Mouse (Mus musculus): Measurements from ENCODE around the gene Trpm1. TPM values are rescaled to one million over a fixed set of nuclear protein-coding genes. Genes with fewer than 3 reads are reported as not detected.
A peak's percentile ranks its signal among the peaks of the same experiment; 100 is the strongest.

The Trpm1 gene
- polyA plus RNA-seq, 1 experiment from 2014 or later: 0.19 TPM

DNA sequence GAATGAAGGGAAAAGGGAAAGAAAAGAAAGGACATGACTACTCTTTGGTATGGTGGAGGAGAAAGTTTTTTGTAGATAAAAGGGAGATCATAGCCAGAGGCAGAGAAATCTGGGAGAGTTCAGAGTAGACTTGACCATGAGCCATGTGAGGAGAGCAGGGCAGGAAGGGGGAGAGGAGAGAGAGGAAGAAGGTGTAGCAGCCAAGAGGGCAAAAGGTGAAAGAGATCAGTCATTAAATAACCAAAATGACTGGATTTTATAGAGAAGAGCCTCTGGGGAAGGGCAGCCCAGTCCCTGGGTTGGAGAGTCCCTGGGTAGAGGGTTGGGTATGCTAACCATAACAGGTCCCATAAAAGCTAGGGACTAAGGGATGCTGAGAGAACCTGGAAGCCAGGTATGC is 132.9 kb downstream of the Trpm1 start:
- Histone ChIP-seq H3K4me1 (ENCODE audit: control insufficient read depth, insufficient read depth, low read depth, low read length) (peaks cover 8% of the 10 kb centered on the region), H3K36me3 (ENCODE audit: control insufficient read depth, insufficient read depth, low read length) (no peaks in the 10 kb centered on the region), H3K4me3 (ENCODE audit: low read length) (peak overlapping the region; percentile 63; the same call in 1 of the 2 replicates), H3K9ac (ENCODE audit: low read depth, low read length) (peak overlapping the region; percentile 71; the same call in 1 of the 2 replicates), H3K4me2 (ENCODE audit: low read length) (peak overlapping the region; percentile 76), H3K27ac (ENCODE audit: low read depth, low read length) (no peak overlapping the region), H3K9me3 (ENCODE audit: control insufficient read depth, low read length) (no peaks in the 10 kb centered on the region), H3K27me3 (replicated peaks; ENCODE audit: control insufficient read depth, insufficient read depth, low read length) (no peaks in the 10 kb centered on the region)
- ATAC-seq: no peak

DNA sequence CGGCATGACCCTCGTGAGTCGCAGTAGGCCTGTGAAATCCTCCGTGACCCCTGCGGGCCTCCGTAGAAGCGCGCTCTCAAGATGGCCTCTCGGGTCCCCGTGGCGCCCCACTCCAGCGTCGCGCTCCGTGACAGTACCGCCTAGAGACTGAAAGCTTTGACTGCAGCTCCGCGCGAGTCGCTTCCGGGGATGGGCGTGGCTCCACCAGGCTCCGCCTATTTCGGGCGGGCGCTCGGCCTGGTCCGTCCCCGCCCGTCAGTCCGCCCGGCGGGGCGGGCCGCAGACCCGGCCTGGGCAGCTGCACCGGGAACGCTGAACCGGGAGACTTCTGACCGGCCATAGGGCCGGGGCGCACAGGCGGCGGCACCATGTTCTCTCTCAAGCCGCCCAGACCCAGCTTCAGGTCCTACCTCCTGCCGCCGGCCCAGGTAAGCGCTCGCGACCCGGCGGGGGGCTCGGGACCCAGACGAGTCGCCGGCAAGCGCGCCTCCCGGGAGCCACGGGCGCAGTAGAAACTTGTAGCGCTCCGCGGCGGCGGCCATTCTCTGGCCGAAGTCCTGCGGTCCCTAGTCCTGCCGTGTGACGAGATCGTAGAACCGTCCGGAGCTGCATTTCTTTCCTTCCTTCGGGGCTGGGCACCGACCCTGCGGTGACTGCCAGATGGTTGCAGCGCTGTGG is 133.9 kb downstream of the Trpm1 start, which contains the start of gene Mtmr10:
Gene Mtmr10 (plus strand): TSS at position 240 of the 678 bp plus-strand sequence.
- no peaks in the 10 kb centered on the region for H3K27me3 ChIP-seq (replicated peaks; ENCODE audit: control insufficient read depth, insufficient read depth, low read length)

DNA sequence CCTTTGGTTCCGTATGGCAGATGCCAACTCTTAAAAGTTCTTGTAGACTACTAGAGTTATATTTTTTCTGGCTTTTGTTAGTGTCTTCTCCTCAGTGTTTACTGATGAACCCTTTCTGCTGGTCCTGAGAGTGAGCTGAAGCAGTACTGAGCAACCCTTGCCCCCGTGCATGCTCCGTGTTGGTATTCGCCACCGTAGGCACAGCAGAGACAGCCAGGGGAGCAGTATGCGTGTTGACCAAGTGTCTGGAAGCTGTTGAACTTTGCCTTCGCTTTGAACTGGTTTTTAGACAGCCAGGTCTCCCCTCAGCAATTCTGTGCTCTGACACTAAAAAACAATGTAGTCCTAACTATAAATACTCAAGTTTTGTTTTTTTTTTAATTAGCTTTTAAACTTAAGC is 135.8 kb downstream of the Trpm1 start:
- Histone ChIP-seq H3K27me3 (replicated peaks; ENCODE audit: control insufficient read depth, insufficient read depth, low read length) (no peaks in the 10 kb centered on the region), H3K9me3 (ENCODE audit: control insufficient read depth, low read length) (no peaks in the 10 kb centered on the region), H3K36me3 (ENCODE audit: control insufficient read depth, insufficient read depth, low read length) (no peaks in the 10 kb centered on the region), H3K4me2 (ENCODE audit: low read length) (no peak overlapping the region), H3K9ac (ENCODE audit: low read depth, low read length) (no peak overlapping the region), H3K4me1 (ENCODE audit: control insufficient read depth, insufficient read depth, low read depth, low read length) (peaks cover 8% of the 10 kb centered on the region), H3K27ac (ENCODE audit: low read depth, low read length) (no peak overlapping the region), H3K4me3 (ENCODE audit: low read length) (no peak overlapping the region)
- ATAC-seq: no peak
- WGBS: 94% methylated on average over 7 of the region's 7 CpGs

More for the DNA sequence above, 133.9 kb downstream of the Trpm1 start, which contains the start of gene Mtmr10:
- 0% methylated on average over 73 of the region's 77 CpGs for WGBS
- Histone ChIP-seq H3K9ac (ENCODE audit: low read depth, low read length) (peak within 1 kb of the TSS; percentile 71), H3K4me3 (ENCODE audit: low read length) (peak within 1 kb of the TSS; percentile 63), H3K27ac (ENCODE audit: low read depth, low read length) (peak within 1 kb of the TSS; percentile 73), H3K4me1 (ENCODE audit: control insufficient read depth, insufficient read depth, low read depth, low read length) (peaks cover 8% of the 10 kb centered on the region), H3K4me2 (ENCODE audit: low read length) (peak within 1 kb of the TSS; percentile 76), H3K9me3 (ENCODE audit: control insufficient read depth, low read length) (no peaks in the 10 kb centered on the region), H3K36me3 (ENCODE audit: control insufficient read depth, insufficient read depth, low read length) (no peaks in the 10 kb centered on the region)
- ATAC-seq: peak; percentile 99

DNA sequence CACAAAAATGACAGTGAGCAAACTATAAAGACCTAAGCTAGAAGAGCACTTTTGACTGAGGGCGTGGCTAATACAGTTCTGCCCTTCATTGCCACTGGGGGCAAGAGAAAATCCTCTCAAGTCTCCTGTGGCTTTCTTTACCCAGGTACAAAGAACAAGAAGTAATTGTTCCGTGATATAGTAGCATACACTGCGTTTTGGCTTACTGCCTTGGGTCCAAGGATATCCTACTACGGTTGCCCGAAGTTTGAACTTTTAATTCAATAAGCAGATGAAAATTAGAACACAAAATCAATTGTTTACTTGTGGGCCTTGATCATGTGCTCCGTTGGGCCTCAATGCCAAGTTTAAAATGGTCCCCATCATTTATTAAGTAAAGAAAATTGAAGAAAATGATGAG is 136.8 kb downstream of the Trpm1 start:
- Histone ChIP-seq H3K9me3 (ENCODE audit: control insufficient read depth, low read length) (no peaks in the 10 kb centered on the region), H3K4me3 (ENCODE audit: low read length) (no peak overlapping the region), H3K4me2 (ENCODE audit: low read length) (no peak overlapping the region), H3K27ac (ENCODE audit: low read depth, low read length) (no peak overlapping the region), H3K9ac (ENCODE audit: low read depth, low read length) (no peak overlapping the region), H3K4me1 (ENCODE audit: control insufficient read depth, insufficient read depth, low read depth, low read length) (peaks cover 8% of the 10 kb centered on the region), H3K27me3 (replicated peaks; ENCODE audit: control insufficient read depth, insufficient read depth, low read length) (no peaks in the 10 kb centered on the region), H3K36me3 (ENCODE audit: control insufficient read depth, insufficient read depth, low read length) (no peaks in the 10 kb centered on the region)
- ATAC-seq: no peak
- WGBS: 90% methylated on average over 6 of the region's 6 CpGs

DNA sequence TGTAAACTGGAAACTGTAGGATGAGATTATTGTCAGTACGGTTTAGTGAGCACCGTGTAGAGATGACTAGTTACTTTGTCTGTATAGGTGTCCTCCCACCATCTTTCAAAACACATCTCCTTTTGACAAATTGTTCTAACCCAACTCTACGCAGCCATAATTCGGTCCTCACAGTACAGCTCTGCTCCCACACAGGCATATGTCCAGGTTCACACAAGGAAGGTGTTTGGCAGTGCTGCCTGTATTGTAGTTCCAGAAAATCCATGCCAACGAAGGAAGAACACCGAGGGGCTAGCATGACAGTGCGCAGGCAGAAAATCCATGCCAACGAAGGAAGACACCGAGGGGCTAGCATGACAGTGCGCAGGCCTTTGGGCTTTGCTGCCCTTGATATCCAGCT is 138.1 kb downstream of the Trpm1 start:
- H3K36me3 ChIP-seq (ENCODE audit: control insufficient read depth, insufficient read depth, low read length): no peaks in the 10 kb centered on the region
- no peak overlapping the region for H3K9ac ChIP-seq (ENCODE audit: low read depth, low read length)
- no peak overlapping the region for H3K4me2 ChIP-seq (ENCODE audit: low read length)
- H3K4me1 ChIP-seq (ENCODE audit: control insufficient read depth, insufficient read depth, low read depth, low read length): peaks cover 6% of the 10 kb centered on the region
- no peaks in the 10 kb centered on the region for H3K27me3 ChIP-seq (replicated peaks; ENCODE audit: control insufficient read depth, insufficient read depth, low read length)
- 91% methylated on average over 10 of the region's 10 CpGs for WGBS
- H3K27ac ChIP-seq (ENCODE audit: low read depth, low read length): no peak overlapping the region
- H3K4me3 ChIP-seq (ENCODE audit: low read length): no peak overlapping the region
- ATAC-seq: no peak
- no peaks in the 10 kb centered on the region for H3K9me3 ChIP-seq (ENCODE audit: control insufficient read depth, low read length)

DNA sequence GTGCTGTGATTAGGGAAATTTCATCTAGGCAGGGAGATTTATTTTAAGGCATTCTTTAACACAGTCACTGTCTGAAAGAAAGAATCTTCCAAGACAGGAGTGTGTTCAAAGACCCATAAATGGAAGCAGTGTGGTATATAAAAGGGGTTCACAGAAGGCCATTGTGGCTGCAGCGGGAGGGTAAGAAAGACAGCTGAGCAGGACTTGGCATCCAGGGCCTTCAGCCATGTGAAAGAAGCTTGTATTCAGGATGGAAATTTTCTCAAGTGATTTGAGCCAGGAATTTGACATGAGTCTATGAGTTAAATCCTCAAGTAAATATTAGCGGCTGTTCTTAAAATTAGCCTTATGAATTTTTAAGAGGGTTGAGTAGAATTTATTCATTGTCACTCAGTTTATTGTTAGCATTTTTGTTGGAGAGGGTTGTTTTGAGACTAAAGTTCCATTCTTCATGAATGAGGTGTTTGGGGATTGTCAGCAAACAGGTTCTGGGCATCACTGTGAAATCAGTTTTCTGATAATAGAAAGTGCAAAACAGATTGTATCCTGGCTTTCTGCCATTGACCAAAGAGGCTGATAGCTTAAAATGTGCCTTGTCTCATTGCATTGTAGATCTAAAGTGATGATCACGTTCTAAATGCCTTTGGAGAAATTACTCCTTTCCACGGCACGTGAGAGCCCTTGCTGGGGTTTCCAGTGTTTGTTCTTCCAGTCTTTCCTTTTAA is 142.8 kb downstream of the Trpm1 start:
- no peak overlapping the region for H3K4me3 ChIP-seq (ENCODE audit: low read length)
- H3K4me2 ChIP-seq (ENCODE audit: low read length): no peak overlapping the region
- H3K27me3 ChIP-seq (replicated peaks; ENCODE audit: control insufficient read depth, insufficient read depth, low read length): no peaks in the 10 kb centered on the region
- no peaks in the 10 kb centered on the region for H3K9me3 ChIP-seq (ENCODE audit: control insufficient read depth, low read length)
- no peak overlapping the region; the same call in 1 of the 2 replicates for H3K27ac ChIP-seq (ENCODE audit: low read depth, low read length)
- 38% methylated on average over 5 of the region's 5 CpGs for WGBS
- H3K4me1 ChIP-seq (ENCODE audit: control insufficient read depth, insufficient read depth, low read depth, low read length): no peaks in the 10 kb centered on the region; the same call in 1 of the 2 replicates
- ATAC-seq: peak; percentile 61; the same call in 1 of the 2 replicates
- H3K9ac ChIP-seq (ENCODE audit: low read depth, low read length): no peak overlapping the region
- peaks cover 6% of the 10 kb centered on the region for H3K36me3 ChIP-seq (ENCODE audit: control insufficient read depth, insufficient read depth, low read length)

DNA sequence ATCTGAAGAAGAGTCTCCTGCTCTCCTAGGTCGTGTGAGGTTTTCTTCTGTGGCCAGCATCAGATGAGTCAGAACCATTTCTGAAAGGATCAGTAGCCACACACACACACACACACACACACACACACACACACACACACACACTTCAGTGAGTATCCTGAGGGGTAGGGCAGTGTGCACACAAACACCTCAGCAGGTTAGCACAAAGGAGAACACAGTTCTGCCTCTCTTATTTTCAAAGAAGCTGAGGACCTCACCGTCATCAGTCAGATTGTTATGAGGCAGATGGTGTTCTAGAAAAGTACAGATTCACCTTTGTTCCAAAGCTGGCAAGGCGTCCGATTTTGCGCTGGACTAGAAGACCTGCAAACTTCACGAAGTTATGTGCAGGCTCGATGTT is 156.6 kb downstream of the Trpm1 start:
- H3K27ac ChIP-seq (ENCODE audit: low read depth, low read length): no peak overlapping the region
- no peak overlapping the region for H3K4me2 ChIP-seq (ENCODE audit: low read length)
- no peak overlapping the region for H3K4me3 ChIP-seq (ENCODE audit: low read length)
- no peaks in the 10 kb centered on the region for H3K4me1 ChIP-seq (ENCODE audit: control insufficient read depth, insufficient read depth, low read depth, low read length)
- H3K36me3 ChIP-seq (ENCODE audit: control insufficient read depth, insufficient read depth, low read length): peaks cover 7% of the 10 kb centered on the region
- no peaks in the 10 kb centered on the region for H3K9me3 ChIP-seq (ENCODE audit: control insufficient read depth, low read length)
- H3K9ac ChIP-seq (ENCODE audit: low read depth, low read length): no peak overlapping the region
- ATAC-seq: no peak
- H3K27me3 ChIP-seq (replicated peaks; ENCODE audit: control insufficient read depth, insufficient read depth, low read length): no peaks in the 10 kb centered on the region
- 68% methylated on average over 7 of the region's 7 CpGs for WGBS

DNA sequence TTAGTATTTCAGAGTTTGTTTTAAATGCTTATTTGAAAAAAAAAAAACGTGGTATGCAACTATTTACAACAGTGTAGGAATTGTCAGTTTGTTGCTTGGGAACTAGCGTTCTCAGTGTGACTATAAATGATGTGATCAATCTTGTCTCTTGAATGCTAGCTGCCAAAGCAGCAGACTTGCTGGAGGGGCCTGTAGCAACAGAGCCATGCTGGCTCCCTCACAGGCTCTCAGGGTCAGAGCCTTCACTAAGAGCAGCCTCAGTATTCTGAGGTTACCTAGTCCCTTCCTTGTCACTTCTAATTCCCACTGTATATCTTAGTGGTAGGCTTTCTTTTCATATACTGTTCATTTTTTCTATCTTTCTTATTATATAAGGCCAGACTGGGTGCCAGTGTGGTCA is 157.1 kb downstream of the Trpm1 start:
- Histone ChIP-seq H3K36me3 (ENCODE audit: control insufficient read depth, insufficient read depth, low read length) (peaks cover 8% of the 10 kb centered on the region), H3K4me2 (ENCODE audit: low read length) (no peak overlapping the region), H3K27me3 (replicated peaks; ENCODE audit: control insufficient read depth, insufficient read depth, low read length) (no peaks in the 10 kb centered on the region), H3K4me3 (ENCODE audit: low read length) (no peak overlapping the region), H3K9ac (ENCODE audit: low read depth, low read length) (no peak overlapping the region), H3K4me1 (ENCODE audit: control insufficient read depth, insufficient read depth, low read depth, low read length) (no peaks in the 10 kb centered on the region), H3K9me3 (ENCODE audit: control insufficient read depth, low read length) (no peaks in the 10 kb centered on the region), H3K27ac (ENCODE audit: low read depth, low read length) (no peak overlapping the region)
- ATAC-seq: peak; percentile 37; the same call in 1 of the 2 replicates
- 29% methylated on average over 2 of the region's 2 CpGs for WGBS

DNA sequence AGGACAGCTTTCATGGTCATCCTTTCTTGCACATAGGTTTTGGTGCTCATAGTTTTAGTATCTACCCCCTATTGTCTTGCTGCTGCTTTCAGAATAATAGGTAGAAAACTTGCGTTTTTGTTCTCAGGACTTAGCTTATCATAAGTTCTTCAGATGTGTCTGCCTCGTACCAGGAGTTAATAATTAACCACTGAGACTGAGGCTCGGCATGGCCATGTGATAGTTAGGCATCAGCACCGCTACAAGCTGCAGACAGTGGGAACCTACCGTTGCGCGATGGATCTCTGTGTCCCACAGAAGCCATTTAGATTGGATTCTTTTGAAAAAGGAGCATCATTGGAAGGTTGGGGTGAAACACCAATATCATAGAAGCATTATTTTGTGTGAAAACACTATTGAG is 159.2 kb downstream of the Trpm1 start:
- H3K27me3 ChIP-seq (replicated peaks; ENCODE audit: control insufficient read depth, insufficient read depth, low read length): no peaks in the 10 kb centered on the region
- no peaks in the 10 kb centered on the region for H3K9me3 ChIP-seq (ENCODE audit: control insufficient read depth, low read length)
- no peak overlapping the region for H3K9ac ChIP-seq (ENCODE audit: low read depth, low read length)
- ATAC-seq: no peak
- H3K36me3 ChIP-seq (ENCODE audit: control insufficient read depth, insufficient read depth, low read length): peaks cover 13% of the 10 kb centered on the region
- H3K4me2 ChIP-seq (ENCODE audit: low read length): no peak overlapping the region
- 84% methylated on average over 7 of the region's 7 CpGs for WGBS
- H3K4me3 ChIP-seq (ENCODE audit: low read length): no peak overlapping the region
- no peaks in the 10 kb centered on the region for H3K4me1 ChIP-seq (ENCODE audit: control insufficient read depth, insufficient read depth, low read depth, low read length)
- H3K27ac ChIP-seq (ENCODE audit: low read depth, low read length): no peak overlapping the region

Measured in hindbrain, embryonic 16.5 days (tissue).